In the genomic region with DNA sequence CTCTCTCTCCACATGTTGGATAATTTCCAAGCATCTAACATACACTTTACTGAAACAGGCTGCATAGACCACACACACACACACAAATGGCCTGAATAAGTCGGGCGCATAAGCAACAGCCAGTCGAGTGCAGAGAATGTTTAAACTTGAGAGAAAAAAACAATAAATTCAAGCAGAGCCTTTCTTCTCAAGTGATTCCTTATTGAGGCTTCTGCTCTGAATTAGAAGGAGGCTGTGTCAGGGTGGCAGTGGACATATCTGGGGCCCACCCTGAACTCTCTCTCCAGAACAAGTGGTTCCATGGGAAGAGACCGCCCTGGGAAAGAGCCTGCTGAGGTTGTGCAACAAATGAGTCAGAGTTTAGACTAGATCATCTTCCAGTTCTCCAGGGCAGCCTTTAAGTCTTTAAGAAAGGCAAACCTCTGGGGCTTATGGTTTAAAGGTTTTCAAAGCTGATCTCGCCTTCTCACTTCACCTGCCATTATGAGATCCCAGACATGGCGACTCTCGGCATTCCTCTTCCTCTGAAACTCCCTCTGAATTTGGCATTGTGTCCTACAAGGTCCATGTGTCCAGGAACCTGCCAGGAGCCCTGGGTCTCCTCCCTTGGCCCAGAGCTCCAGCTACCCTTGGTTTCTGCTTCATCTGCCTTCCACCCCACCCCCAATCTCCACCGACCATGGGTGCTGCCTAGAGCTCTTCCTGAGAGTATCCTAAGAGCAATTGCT, we compare ENCODE assay signal across 14 mouse cellular contexts.
DNase-seq lines count a peak whose midpoint lies in the region; ATAC-seq lines count a peak whose summit lies in the region.
"Had no signal": no experiment of that assay in that cellular context is flagged by ENCODE, and none has a peak within 500 bp of the region (broad histone marks: within the 10 kb centered on the region; RNA-seq: fewer than 3 reads in every experiment).

No protein-coding gene starts in this region.

- H3K9me3 ChIP-seq in kidney, embryonic 16.5 days (ENCODE audit: low read length), result 0 out of 2 replicates have a peak, but pooled peaks cover 5% of the 10 kb centered on the region
- H3K9me3 ChIP-seq in embryonic facial prominence, embryonic 14.5 days (ENCODE audit: control insufficient read depth, low read length), result no peaks in the 10 kb centered on the region
- H3K9me3 ChIP-seq: neural tube, embryonic 12.5 days had no signal

- H3K4me3 ChIP-seq in kidney, embryonic 16.5 days (ENCODE audit: low read length), result no peak overlapping the region
- H3K4me3 ChIP-seq in embryonic facial prominence, embryonic 14.5 days (ENCODE audit: low read depth, low read length), result no peak overlapping the region
- H3K4me3 ChIP-seq: neural tube, embryonic 12.5 days had no signal

- peaks cover 10% of the 10 kb centered on the region; the same call in 1 of the 2 replicates for H3K4me1 ChIP-seq in kidney, embryonic 16.5 days (ENCODE audit: insufficient read depth, low read length)
- peaks cover 12% of the 10 kb centered on the region; the same call in 1 of the 2 replicates for H3K4me1 ChIP-seq in embryonic facial prominence, embryonic 14.5 days (ENCODE audit: control insufficient read depth, insufficient read depth, low read length)

- H3K36me3 ChIP-seq in kidney, embryonic 16.5 days (ENCODE audit: insufficient read depth, low read length), result no peaks in the 10 kb centered on the region
- no peaks in the 10 kb centered on the region for H3K36me3 ChIP-seq in embryonic facial prominence, embryonic 14.5 days (ENCODE audit: control insufficient read depth, insufficient read depth, low read length)
- H3K36me3 ChIP-seq: G1E; neural tube, embryonic 12.5 days had no signal

- H3K4me2 ChIP-seq in kidney, embryonic 16.5 days (replicated peaks; ENCODE audit: low read depth, low read length), result no peak overlapping the region
- H3K4me2 ChIP-seq in embryonic facial prominence, embryonic 14.5 days (ENCODE audit: low read depth, low read length), result no peak overlapping the region; the same call in 1 of the 2 replicates
- H3K4me2 ChIP-seq: neural tube, embryonic 12.5 days had no signal

- no peak overlapping the region for H3K9ac ChIP-seq in kidney, embryonic 16.5 days (replicated peaks; ENCODE audit: low read length)
- no peak overlapping the region for H3K9ac ChIP-seq in embryonic facial prominence, embryonic 14.5 days (ENCODE audit: low read depth, low read length)
- H3K9ac ChIP-seq: liver, postnatal 0 days; neural tube, embryonic 12.5 days had no signal

- H3K27me3 ChIP-seq in kidney, embryonic 16.5 days (ENCODE audit: insufficient read depth, low read length), result no peaks in the 10 kb centered on the region
- H3K27me3 ChIP-seq in embryonic facial prominence, embryonic 14.5 days (replicated peaks; ENCODE audit: control insufficient read depth, insufficient read depth, low read length), result no peaks in the 10 kb centered on the region

- ATAC-seq in kidney, embryonic 16.5 days (ENCODE audit: low FRiP score, low TSS enrichment), result no peak
- 0 out of 2 replicates have a peak, but pooled peaks have one; percentile 30 for ATAC-seq in embryonic facial prominence, embryonic 14.5 days (ENCODE audit: low read depth)
- ATAC-seq: liver, postnatal 0 days had no signal

- peak; percentile 68 to 82 for DNase-seq in adrenal gland, adult (ENCODE audit: inconsistent age in 2 of 2, low spot score in 1 of 2)
- DNase-seq in adrenal gland, adult 8-10 months, result no peak
- DNase-seq in kidney, postnatal 10 days, result no peak
- DNase-seq in embryonic facial prominence, embryonic 14.5 days (ENCODE audit: low spot score), result peak; percentile 70
- DNase-seq in lung, postnatal 14 days, result peak; percentile 42
- DNase-seq in right cerebral cortex, adult 2 months (ENCODE audit: low spot score in 2 of 2), result no peak
- DNase-seq in cerebellum, adult 9-10 months, result no peak
- DNase-seq: kidney, postnatal 14 days; liver, postnatal 0 days; right cerebral cortex, postnatal 25 days; thymus, postnatal 14 days had no signal

- 0 out of 2 replicates have a peak overlapping the region, but pooled peaks have one; percentile 43 for H3K27ac ChIP-seq in kidney, embryonic 16.5 days (ENCODE audit: low read length)
- H3K27ac ChIP-seq in embryonic facial prominence, embryonic 14.5 days (replicated peaks; ENCODE audit: low read depth, low read length), result peak overlapping the region; percentile 78
- H3K27ac ChIP-seq: neural tube, embryonic 12.5 days had no signal

- 66% methylated on average over 8 of the region's 8 CpGs for WGBS in kidney, embryonic 16.5 days
- 44% methylated on average over 8 of the region's 8 CpGs for WGBS in embryonic facial prominence, embryonic 14.5 days

Comparison
In these comparisons a context has a peak if more than half of its experiments do, and no peak if none do; other contexts are left out.
1. DNase-seq: peak in adrenal gland, adult (2 of 2), embryonic facial prominence, embryonic 14.5 days (single experiment) and lung, postnatal 14 days (single experiment); none in adrenal gland, adult 8-10 months (single experiment), kidney, postnatal 10 days (single experiment), right cerebral cortex, adult 2 months (0 of 2) and cerebellum, adult 9-10 months (single experiment).